Mouse (Mus musculus): ENCODE measurements around the gene Zswim7.

The Zswim7 gene

DNA sequence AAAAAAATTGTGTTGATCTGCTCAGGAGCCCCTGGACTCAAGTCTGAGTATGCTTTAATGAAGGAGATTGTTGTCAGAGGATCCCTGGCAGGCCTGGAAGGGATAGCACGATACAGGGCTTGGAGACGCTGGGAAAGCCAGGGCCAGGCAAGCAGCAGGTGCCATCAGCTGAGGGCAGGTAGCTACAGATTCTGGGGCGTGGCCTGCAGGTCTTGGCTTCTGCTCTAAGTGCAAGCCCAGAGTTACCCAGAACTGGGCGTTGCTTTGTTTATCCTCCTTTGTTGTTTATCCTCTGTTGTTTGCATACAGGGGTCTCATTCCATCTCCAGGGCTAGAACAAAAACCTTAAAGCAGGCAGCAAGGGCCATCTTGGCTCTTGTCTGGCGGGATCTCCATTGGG is 27.8 kb downstream of the Zswim7 start:
- DNase-seq (ENCODE audit: low spot score in 2 of 2) = no peak

DNA sequence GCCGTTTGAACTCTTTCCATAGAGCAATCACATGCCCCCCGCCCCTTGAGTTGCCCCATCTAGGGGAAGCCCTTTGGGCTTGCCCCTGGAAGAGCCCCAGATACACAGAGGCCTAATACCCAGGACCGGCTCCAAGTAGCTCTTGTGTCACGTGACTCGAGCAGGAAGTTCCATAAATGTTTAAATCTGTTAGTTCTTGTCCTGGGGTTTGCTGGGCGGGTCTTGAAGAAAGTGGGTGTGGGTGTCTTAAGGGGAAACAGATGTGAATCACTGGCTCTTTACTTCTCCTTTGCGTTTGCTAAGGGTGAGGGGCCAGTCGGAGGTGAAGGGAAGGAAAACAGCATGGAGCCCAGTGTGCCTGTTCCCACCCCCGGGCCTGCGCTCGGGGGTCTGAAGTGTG is 30.1 kb downstream of the Zswim7 start:
- DNase-seq (ENCODE audit: low spot score in 2 of 2) = no peak

DNA sequence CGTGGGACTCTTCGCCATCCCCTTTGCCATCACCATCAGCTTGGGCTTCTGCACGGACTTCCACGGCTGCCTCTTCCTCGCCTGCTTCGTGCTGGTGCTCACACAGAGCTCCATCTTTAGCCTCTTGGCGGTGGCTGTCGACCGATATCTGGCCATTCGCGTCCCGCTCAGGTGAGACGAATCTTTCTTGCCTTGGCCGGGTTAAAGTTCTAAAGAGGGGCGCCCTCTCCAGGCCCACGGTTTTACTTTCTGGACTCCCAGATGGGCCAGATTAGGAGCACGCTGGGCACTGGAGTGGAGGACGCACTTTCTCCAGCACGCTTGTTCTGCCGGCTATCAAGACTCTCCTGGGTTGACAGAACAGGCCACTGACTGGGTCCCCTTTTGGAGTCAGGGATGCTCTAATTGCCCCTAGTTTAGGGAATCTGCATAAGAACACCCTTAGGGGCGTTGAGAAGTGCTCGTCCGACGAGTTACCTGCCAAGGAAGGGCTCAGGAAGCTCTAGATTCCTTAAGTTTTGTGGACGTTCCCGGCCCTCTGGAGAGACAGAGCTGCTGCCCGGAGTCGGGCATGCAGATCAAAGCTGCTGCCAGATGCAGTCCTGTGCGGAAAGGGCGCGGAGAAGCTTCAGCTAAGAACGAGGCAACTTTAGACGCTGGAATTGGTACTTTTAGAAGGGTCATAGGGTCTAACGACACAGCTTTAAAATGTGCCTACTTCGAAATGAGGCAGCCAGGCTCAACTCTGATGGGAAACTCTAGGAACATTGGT is 31.7 kb downstream of the Zswim7 start:
- DNase-seq (ENCODE audit: low spot score in 2 of 2) = peak; percentile 29 to 40

DNA sequence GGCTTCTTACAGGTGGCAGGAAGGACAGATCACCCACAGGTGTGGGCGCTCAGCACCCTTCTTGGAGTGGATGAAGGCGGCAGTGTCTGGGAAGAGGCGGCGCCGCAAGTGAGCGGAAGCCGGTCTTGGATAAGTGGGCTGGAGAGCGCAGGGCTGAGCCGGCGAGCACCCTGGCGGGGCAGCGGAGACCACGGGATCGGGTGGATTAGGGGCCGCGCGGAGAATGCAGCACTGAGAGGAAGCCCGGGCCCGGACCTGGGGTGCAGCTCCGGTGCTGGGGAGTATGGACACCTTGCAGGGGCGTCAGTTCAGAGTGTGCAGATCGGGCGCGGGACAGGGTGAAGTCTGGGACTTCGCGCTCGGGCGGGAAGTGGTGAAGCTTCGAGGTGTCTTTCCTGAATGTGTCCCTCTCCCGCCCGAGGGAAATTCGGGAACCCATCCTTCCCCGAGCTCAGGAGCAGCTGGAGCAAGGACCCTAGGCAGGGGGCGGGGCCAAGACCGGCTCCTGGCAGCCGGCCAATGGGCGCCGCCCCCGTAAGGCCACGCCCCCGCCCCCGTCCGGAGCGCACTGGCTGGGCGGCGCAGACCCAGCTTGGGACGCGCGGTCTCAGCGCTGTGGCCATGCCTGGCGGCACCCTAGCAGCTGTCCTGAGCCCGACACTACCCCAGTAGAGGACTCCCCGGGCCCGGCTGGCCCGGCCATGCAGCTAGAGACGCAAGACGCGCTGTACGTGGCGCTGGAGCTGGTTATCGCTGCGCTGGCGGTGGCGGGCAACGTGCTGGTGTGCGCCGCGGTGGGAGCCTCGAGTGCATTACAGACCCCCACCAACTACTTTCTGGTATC is 32.6 kb downstream of the Zswim7 start, which contains the start of gene Adora2b:
Gene Adora2b, plus strand, starts transcription at position 584 of the 844 bp plus-strand sequence.
- peak in 1 of 2 experiments; percentile 21 for DNase-seq (ENCODE audit: low spot score in 2 of 2)

DNA sequence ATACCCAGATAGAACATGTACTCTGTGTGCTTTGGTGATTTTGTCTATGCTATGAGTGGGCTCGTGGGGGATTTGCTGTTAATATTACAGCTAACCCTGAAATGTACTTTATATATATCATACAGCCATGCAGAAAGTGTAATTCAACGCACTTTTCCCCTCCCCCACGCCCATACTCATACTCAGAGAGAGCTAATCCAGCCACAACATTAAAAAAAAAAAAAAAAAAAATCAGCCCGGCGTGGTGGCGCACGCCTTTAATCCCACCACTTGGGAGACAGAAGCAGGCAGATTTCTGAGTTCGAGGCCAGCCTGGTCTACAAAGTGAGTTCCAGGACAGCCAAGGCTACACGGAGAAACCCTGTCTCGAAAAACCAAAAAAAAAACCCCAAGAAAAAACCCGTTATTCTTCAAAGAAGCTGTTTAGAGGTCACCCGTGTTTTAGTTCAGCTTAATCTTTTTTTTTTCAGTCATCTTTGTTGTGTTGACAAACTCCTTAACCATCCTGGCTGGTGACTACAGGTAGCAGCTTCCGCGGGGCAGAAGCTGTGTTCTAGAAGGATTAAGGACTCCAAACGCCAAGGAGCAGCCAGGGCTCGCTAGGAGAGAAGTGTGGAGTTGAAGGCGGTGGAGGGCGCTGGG is 33.3 kb downstream of the Zswim7 start:
- no peak for DNase-seq (ENCODE audit: low spot score in 2 of 2)

DNA sequence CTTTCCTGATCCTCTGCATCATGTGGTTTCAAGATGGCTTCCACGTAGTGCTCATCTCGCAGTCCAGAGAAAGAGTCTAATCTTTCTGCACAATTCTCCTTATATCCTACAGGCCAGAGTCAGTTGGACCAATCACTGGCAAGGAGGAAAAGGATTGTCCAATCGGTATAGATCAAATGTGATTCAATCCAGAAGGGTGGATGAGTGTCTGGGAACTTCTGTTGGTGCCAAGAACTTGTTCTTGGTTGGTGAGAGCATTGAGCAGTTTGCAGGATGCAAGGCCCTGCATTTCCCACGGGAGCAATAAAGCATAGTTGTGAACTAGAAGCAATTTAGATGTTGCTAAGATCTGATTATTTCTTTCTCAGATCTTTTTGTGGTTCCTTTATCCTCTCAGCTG is 36.7 kb downstream of the Zswim7 start:
- no peak for DNase-seq (ENCODE audit: low spot score in 2 of 2)

DNA sequence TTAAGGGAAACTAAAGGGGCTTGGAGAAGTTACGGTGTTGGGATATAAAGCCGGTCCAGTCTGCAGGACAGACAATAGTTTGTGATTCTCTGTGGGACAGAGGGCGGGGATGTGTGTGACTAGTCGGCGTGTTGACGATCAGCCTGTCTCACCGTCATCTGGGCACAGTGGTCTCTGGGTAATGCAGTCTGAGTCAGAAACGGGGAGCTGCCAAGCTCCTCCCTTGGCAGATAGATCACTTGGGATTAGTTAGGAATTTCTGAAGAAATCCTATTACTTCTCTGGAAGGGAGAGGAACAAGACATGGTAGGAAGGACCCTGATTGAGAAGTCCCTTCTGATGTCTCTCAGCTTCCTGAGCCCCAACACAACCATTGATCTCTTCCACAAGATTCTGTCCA is 37.3 kb downstream of the Zswim7 start:
- DNase-seq (ENCODE audit: low spot score in 2 of 2) = no peak

DNA sequence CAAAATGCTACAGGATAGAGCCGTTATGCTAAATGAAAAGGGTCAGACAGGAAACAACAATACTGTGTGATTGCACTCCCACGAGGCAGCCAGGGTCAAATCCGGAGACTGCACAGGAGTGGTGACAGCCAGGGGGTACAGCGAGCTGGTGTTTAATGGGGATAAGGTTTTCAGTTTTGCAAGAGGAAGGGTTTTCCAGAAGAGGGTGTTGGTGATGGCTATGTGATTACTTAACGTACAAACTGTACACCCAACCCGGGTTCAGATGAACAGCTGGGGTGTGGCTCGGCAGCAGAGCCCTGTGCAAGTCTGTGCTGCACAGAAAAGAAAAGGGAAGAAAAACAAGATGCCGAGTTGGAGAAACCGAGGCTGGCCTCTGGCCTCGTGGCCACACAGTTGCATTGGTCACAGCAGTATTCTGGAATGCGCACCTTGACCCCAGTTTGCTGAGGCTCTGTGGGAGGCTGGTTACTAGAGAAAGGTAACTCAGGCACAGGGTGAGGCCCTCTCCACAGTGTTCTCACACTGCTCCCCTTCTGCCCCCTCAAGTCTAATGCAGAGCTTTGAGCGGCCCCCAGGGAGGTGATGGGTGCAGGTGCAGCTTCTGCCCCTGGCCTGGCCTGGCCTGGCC is 40.4 kb downstream of the Zswim7 start:
- DNase-seq (ENCODE audit: low spot score in 2 of 2) = no peak

DNA sequence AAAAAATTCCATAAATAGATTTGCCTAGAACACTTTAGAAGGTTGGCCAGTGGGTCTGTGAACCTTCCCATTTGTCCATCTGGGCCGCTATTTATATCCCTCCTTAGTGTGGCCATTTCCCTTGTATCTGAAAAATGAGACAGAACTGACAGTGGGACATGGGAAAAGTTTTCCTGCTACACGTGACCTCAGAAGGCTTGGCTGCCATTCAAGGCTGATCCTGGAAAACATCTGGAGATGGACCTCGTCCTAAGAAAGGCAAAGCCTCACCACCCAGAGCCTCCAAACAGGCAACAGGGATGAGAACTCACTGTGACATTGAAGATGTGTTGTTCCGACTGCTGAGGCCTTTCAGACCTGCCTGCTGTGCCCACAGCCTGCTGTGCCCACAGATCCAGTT is 56.4 kb downstream of the Zswim7 start:
- no peak for DNase-seq (ENCODE audit: low spot score in 2 of 2)

DNA sequence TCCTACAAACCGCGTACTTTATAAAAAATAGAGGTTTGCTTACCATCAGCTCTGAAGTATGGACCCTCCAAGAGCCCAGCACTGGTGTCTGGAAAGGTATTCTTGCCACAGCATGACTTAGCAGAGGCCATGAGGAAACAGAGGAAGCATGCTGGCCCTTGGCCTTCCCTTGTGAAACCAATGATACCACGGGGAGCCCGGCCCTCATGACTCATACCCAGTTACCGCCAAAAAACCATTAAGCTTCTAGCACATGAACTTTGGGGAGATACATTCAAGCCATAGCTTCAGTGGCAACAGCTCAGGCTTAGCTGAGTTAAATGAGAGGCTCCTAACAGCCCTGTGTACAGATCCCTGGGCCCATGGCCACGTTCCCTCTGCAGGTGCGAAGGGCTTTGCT is 57.2 kb downstream of the Zswim7 start:
- no peak for DNase-seq (ENCODE audit: low spot score in 2 of 2)

DNA sequence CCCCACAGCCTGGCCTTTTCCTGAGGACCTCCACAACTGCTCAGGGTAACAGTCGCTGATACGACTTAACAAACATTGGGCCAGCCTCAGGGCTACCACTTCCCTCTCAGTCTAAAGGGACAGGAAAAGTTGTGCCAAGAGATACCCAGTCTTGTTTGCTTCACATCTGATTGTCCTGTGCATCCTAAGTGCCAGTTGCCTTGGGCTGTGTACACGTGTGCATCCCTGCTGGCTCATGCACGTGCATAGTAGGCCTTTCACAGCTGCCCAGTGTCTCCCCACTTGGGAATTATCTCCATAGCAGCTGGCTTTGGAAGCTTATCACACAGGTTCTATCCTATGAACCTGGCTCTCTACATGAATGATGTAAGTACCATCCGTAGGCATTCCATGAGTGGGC is 57.8 kb downstream of the Zswim7 start:
- no peak for DNase-seq (ENCODE audit: low spot score in 2 of 2)

DNA sequence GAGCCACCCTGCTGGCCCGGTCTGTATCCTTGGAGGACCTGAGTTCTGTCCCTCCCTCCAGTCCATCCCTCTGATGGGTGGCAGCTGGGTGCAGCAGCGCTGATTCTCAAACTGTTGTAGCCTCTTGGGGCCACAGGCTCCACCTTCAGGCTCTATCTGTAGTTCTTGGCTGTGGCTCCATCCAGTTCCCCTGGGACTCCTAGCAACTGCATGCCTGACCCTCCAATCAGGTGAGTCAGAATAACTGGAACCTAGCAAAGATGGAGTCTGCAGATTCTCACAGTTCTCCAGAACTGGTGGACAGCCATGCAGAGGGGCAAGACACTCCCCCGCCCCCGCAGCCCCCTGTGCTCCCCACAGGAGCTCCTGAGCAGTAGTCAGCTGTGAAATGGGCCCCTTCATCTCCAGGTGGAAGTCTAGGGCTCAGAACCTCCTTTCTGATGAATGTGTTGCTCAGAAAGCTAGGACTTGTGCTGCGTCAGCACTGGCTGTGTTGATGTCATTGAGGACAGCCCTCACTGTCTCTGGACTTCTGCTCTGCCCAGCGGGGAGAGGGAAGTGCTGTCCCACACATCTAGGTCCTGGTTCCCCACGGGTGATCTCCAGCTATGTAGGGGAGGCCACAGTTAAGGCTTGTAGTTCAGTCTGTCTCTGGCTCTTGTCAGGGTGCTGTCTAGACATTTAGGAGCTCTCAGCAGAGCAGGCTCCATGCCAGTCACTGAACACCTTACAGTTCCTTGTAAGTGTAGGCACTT is 60.2 kb downstream of the Zswim7 start:
- DNase-seq (ENCODE audit: low spot score in 2 of 2) = no peak

DNA sequence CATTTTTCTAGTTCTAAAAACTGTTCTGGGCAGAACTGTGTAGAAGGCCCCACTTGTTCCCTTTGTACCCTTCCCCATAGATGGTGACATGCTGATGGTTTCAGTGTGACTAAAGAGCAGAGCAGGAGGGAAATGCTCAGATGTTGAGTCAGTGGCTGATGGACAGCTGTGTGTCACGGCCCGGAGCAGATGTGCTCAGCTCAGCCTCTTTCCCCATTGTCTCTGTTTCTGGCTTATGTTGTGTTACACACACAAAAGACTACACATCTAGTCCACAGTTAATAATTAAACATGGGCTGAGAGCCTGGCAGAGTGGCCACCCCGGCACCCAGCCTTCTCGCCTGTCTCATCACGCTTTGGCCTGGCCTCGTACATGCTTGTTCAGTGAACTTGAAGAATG is 63.4 kb downstream of the Zswim7 start:
- no peak for DNase-seq (ENCODE audit: low spot score in 2 of 2)
